Mouse (Mus musculus) layer of hippocampus, adult 18-20 months (tissue): ENCODE measurements around the gene Ercc4. TPM values are rescaled to one million over a fixed set of nuclear protein-coding genes. Genes with fewer than 3 reads are reported as not detected.
A peak's percentile ranks its signal among the peaks of the same experiment; 100 is the strongest.

Experiments
- DNase-seq, 2 experiments: peaks; one replicate each; pipeline ENCODE4 v3.0.0; 2022; ENCODE audit warnings: low spot score in 2 of 2
- total RNA-seq, 2 experiments: library from RNA; stranded (reverse); gene quantifications; 2 replicates each; pipeline ENCODE4 v1.2.3; 2021

Ercc4 gene
- total RNA-seq, 2 experiments from 2014 or later: 22.7 to 23.2 TPM

DNA sequence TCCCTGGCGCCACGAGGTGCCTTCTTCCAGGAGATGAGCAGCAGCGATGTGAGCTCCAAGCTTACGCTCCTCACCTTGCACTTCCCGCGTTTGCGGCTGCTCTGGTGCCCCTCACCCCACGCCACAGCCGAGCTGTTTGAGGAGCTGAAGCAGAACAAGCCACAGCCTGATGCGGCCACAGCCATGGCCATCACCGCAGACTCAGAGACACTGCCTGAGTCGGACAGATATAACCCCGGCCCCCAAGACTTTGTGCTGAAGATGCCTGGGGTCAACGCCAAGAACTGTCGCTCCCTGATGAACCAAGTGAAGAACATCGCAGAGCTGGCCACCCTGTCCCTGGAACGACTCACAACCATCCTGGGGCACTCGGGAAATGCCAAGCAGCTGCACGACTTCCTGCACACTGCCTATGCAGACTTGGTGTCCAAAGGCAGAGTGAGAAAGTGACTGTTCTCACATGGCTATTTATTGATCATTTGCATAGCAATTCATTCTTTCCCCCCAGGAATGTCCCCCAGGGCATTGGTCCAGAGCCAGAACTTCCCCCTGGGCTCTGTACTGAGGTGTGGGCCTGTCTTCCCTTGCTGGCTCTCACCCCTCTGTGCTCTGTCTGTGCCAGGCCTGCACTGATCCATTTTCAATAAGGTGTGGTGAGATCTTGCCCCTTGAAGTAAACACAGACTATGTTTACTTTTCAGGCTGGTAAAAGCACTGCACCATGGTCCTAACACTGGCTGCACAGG is 38.5 kb downstream of the Ercc4 start:
- no peak for DNase-seq

- no peak for DNase-seq
These were observed 40.5 kb downstream of the Ercc4 start for GRCm38 (mm10) chr16:13149950-13150349.

- no peak for DNase-seq
These were observed 41.3 kb downstream of the Ercc4 start for GRCm38 (mm10) chr16:13150790-13151189.

- DNase-seq: no peak
These were observed 43.0 kb downstream of the Ercc4 start for GRCm38 (mm10) chr16:13152475-13152874.

- no peak for DNase-seq
These were observed 43.7 kb downstream of the Ercc4 start for GRCm38 (mm10) chr16:13153215-13153614.

DNA sequence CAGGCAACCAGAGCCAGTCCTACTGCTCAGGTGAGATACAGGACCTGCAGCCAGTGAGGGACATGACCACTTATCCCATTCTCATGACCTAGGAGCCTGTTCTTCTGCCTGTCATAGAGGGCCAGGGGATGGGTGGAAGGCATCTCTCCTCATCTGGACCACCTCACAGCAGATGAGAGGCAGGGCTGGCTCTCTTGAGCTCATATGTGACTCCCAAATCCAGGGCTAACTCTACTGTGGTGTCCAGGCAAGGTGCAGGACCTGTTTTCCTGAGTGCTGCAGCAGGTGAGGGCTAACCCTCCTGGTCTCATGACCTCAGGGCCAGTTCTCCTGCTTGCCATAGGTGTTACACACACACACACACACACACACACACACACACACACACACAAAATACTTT is 44.9 kb downstream of the Ercc4 start:
- no peak for DNase-seq

DNA sequence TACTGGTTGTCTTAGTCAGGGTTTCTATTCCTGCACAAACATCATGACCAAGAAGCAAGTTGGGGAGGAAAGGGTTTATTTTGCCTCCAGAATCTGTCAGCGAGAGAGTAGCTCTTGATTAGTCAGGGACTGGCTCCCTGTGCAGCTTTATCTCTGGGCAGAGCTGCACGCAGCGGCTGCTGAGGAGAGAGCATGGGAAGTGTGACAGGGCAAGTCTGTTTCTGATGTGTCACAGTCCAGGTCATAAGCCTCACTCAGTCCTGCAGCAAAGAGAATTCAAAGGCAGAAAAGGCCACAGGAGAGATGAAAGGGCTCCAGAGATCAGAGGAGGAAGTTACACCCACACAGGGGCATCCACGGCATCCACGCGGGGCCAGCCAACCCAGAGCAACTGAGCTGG is 47.8 kb downstream of the Ercc4 start:
- no peak for DNase-seq

- DNase-seq: no peak
These were observed 48.7 kb downstream of the Ercc4 start for GRCm38 (mm10) chr16:13158153-13158670.

DNA sequence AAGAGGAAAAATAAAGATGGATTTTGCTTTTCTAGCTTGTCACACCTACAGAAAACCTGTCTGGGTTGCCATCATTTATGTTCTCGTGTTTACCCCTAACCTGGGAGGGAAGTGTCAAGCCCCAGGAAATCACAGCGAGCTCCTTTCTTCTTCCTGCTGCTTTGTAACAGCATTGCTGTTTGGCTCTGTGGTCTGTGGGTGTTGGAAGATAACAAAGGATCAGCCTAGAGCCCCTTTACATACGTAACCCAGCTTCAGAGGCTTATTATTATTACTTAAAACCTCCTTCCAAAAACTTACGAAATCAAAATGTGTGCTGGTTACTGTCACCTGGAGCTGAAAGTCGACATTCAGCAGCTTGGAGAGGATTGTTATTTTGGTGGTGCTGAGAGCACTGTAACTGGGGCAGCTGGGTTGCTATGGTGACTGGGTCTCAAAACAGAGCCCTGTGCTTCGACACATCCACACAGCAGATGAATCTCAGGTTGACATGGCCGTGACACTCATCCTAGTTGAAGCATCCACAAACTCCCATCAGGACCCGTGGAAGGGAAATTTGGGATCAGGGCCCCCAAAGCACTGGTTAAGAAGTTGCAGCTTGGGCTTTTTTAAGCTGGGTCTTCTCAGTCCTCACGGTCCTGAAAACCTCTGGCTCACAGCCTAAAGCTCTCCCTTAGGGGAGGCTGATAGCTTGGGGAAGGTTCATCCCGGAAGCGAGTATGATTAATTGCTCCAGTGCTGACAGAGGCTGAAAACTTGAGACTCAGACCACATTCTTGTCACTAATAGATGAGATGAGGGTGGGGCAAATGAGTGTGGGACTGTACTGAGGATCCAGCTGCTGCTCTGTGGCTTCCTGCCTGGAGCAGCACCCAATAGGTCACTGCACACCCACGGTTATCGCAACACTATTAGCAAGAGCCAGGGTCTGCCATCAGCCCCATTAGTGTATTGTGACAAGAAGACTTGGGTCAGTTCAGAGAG is 49.7 kb downstream of the Ercc4 start:
- DNase-seq: peak; percentile 65 to 87

DNA sequence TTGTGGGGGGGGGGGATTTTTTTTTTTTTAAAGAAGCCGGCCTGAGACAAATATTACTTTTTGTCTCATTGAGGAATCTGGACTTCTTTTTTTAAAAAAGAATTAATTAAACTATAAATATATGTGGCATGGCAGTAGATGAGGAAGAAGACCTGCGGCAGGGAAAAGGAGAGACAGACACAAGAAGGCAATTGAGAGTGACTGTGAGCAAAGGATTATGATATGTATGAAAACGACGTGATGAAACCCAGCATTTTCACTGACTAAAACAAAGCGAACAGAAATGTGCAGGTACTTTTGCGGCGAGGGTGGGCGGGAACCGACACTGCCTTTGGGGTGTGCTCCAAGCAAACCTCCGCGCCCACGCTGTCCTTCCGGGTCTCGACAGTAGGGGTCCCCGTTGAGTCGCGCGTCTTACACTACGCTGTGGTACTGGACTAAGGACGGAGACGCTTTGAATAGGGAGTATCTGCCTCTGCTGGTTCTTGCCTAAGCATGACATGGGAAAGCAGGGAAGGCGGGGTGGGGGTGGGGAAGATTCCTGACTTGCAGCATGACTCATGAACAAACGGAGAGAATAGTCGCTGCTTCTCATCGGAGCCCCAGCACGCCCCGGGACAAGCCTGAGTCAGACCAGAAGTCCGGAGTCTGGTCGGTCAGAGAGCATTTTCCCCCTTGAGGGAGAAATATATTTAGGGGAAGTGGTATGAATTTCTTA is 50.6 kb downstream of the Ercc4 start:
- peak; percentile 85 to 98 for DNase-seq

GRCm38 (mm10) chr16:13161516-13161915 is 52.0 kb downstream of the Ercc4 start:
- no peak for DNase-seq

GRCm38 (mm10) chr16:13167731-13168130 is 58.2 kb downstream of the Ercc4 start:
- DNase-seq: no peak

- DNase-seq: no peak
These were observed 63.7 kb downstream of the Ercc4 start for GRCm38 (mm10) chr16:13173055-13173742.

GRCm38 (mm10) chr16:13182526-13182925 is 73.0 kb downstream of the Ercc4 start:
- no peak for DNase-seq

DNA sequence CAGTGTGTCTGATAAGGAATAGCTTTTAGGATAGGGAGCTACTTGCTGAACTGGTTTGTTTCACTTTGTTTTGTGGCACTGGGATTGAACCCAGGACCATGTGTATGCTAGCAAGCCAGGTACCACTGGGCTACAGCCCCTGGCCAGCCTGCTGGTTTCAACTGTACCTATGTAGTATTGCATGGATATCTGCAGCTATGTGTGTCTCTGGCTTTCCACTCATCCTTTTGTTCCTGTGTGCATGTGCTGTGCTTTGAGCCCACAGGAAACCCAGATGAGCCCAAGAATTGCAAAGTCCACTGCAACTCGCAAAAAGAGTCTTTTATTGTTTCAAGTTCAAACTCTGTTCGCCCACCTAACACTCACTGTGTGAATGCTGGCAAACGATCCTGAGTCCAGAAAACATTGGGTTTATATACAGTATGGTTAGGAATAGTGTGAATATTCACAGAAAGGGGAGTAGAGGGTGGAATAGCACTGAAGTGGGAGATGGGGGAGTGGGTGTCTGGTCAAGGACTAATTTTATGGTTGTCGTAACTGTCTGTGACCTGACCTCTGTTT is 73.8 kb downstream of the Ercc4 start:
- DNase-seq: no peak

GRCm38 (mm10) chr16:13184381-13184780 is 74.9 kb downstream of the Ercc4 start:
- DNase-seq: no peak

DNA sequence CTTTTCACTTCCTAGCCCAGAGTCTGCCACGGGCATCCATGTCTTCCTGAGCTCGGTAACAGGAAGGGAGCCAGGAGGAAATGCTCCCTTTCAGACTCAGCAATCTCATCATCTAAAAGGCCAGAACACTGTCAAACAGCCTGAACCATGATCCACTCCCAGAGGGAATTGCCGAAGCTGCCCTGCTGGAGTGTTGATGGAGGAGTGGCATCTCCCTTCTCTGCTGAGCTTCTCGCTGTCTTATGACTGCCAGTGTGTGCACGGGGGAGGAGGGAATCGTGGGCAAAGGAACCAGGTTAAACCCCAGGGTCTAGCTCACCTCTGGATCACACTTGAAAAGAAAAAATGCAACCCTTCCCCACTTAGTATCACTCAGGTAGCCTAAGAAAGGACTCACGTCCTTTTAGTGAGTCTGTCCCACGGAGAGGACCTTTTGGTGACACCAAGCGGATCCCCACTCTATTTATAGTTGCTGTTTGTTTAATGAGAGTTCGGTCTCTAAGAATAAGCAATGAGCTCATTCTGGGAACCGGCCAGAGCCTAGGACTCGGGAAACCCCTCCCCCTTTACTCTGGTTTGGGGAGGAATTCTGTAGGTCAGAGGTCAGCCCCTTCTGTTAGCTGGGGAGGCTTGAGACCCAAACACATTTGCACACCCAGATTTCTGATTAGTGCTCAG is 80.1 kb downstream of the Ercc4 start:
- no peak for DNase-seq

DNA sequence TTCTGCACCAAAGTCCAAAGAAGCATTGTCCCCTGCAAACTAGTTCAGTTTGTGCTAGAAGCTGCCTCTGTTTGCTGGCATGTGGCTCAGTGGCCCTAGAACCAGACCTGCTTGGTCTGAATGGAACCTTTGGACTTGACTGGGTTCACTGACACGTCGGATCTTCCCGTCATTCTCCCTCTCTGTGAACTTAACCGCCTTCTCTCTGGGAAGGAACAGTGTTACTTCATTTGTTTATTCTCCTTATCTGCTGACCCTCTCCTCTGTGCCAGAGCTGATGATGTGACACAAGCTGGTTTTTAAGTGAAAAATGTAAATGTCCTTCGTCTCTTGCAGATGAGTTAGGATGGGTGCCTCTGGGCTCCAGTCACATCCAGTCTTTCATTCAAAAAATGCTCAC is 81.0 kb downstream of the Ercc4 start:
- DNase-seq: no peak

DNA sequence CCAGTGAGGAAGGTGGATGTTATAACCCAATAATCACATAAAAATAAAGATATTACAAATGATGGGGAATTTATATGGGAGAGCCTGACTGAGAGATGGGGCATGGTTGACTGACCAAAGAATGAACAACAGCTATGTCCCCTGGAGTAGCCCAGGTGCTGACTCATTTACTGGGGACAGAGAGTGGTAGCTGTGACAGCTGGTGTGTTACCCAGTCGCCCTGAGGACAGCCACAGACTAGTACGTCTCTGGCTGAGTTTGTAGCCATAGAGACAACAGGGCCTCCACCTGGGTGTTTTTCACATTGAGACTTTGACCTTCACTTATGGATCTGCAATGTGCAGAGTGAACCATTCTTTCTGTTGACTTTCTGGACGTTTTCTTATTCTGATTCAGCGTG is 81.7 kb downstream of the Ercc4 start:
- DNase-seq: no peak

DNA sequence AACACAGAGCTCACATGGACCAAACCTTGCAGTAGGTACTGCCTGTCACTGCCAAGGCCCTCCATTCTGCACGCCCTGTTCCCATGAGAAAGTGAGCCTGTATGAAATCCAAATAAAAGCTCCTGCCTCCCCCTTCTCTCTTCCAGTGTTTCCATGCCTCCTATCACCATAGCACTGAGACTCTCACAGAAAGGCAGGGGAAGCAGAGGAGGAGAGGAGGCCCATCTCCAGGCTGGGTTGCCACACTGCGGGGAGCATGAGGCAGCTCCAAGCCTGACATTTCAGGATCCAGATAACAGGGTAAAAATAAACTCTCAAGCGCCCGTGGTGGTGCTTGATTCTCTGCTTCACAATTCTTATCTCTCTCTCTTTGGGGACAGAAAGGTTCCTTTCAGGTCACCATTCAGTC is 84.2 kb downstream of the Ercc4 start:
- peak; percentile 69 to 84 for DNase-seq
